Mouse (Mus musculus) left cerebral cortex, postnatal 25 days (tissue): Measurements from ENCODE around the gene Abca2. TPM values are rescaled to one million over a fixed set of nuclear protein-coding genes. Genes with fewer than 3 reads are reported as not detected.
"Not testable (repeated sequence)": the region's sequence is repeated elsewhere in the genome, so short reads cannot be mapped to it uniquely, and the experiment has no call there.

Experiments used
- DNase-seq, 2 experiments: peaks; one replicate each; pipeline ENCODE4 v3.0.0; 2022; ENCODE audit warnings: low spot score in 2 of 2, mixed read lengths in 1 of 2
- intact Hi-C: fragments of 180-260 bp; cut with DNase I; formaldehyde crosslinking; loops from one replicate; pipeline ENCODE4 v1.15.1; 2025
- total RNA-seq, 2 experiments: library from RNA; stranded (reverse); gene quantifications; 2 replicates each; pipeline ENCODE4 v1.2.3; 2021

The Abca2 gene
- total RNA-seq: 100 to 1,000 TPM; 154 to 165 TPM

DNA sequence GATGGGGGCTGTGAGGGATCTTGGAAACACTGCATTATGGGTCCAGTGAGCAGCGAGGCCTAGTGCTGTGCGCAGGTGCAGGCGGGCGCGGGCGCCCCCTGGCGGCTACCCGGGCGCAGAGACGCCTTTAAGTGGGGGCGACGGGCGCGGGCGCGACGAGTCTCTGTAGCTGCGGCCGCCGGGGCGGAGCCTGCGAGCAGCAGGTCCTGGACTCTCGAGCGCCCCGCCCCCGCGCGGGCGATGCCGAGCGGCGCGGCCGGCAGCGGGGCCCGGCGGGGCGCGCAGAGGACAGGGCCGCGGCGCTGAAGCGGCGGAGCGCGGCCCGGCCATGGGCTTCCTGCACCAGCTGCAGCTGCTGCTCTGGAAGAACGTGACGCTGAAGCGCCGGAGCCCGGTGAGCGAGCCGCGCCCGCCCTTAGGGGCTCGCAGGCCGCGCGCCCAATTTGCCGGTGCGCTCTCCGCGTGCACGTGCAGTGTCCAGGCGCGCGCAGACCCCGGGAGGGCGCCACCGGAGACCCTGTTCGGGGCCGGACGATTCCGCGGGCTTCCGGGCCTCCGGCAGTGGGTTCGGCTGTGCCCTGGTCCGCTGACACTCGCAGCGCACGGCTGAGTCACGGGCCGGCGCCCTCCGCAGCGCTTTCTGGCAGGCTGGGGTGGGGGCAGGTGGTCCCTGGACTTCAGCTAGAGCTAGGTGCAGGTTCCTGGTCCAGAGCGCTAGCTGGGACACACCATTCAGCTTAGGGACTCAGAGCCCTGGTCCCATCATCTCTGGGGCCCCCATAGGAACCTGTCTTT is at the start of gene Abca2:
TSS of gene Abca2 (plus strand) at position 262 of the 795 bp plus-strand sequence.
- DNase-seq: peak; percentile 98
- intact Hi-C loops: loop anchor here (1.0 to 10.0 kb wide), 4 partner anchors 25 to 72 kb away; partner anchors contain the start of genes C8g, Fbxw5 and Paxx

GRCm38 (mm10) chr2:25384492-25384891 is 44.0 kb upstream of the Abca2 start:
- intact Hi-C loops: no loop called here
- no peak for DNase-seq

DNA sequence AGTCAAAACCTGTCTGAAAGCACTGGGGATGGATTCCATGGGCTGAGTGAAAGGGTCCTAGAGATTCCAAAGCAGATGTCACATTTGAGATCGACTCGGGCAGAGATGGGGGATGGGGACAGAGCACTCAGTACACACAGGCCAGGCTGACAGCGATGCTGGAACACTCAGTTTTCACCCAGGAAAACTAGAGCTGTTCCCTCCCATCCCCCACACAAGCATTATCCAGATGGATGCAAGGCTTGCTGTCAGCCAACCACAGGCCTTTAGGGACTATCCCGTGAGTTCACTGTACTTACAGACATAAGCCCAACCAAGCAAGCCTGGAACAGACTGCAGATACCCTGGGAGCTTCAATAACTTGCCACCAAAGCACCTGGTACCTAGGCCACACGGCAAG is 37.2 kb upstream of the Abca2 start:
- intact Hi-C loops: no loop called here
- no peak for DNase-seq

- intact Hi-C loops: no loop called here
These were observed 34.0 kb upstream of the Abca2 start for GRCm38 (mm10) chr2:25394281-25395221.

GRCm38 (mm10) chr2:25395721-25396596 is 32.5 kb upstream of the Abca2 start, which contains the start of gene Entpd2:
Entpd2 (plus strand) TSS chr2:25395874.
- DNase-seq: no peak
- intact Hi-C loops: no loop called here

More at GRCm38 (mm10) chr2:25394281-25395221, 34.0 kb upstream of the Abca2 start:
- peak in 1 of 2 experiments; percentile 37 for DNase-seq

DNA sequence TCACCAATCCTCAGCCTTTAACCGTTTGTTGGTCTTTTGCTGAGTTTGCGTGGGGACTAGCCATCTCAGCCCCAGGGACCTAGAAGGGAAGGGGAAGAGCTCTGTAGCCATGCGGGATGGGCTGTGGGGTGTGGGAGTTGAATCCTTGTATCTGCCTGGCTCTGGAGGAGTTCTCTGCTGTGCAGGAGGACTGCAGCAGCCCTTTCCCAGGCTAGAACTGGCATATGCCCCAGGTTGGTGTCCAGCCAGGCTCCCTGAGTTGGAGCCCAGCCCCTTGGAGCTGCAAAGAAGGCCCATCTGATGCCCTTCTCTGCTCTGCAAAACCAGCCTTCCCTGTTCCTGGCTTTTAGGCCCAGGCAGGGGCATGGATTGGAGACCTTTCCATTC is 31.9 kb upstream of the Abca2 start:
- intact Hi-C loops: no loop called here
- DNase-seq: peak in 1 of 2 experiments; percentile 33

DNA sequence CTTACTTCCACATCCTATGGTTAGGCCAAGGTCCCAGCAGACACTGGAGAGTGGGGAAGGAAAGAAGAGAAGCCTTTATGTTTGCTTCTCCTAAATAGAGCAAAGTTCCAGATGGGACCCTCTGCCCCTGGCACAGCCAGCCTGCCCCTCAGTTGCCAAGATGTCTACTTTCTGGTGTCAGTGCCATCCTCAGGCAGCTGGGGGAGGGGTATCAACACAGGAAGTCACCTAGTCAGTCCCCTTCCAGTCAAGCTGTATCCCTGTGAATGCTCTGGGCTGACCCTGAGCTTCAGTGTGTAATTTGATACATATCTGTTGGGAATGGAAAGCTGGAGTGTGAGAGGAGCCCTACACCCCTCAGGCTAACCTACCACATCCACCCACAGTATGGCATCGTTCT is 31.5 kb upstream of the Abca2 start:
- intact Hi-C loops: no loop called here
- DNase-seq: no peak

GRCm38 (mm10) chr2:25398065-25398464 is 30.4 kb upstream of the Abca2 start:
- intact Hi-C loops: no loop called here
- DNase-seq: no peak

GRCm38 (mm10) chr2:25399051-25399450 is 29.5 kb upstream of the Abca2 start, which contains the start of gene Npdc1:
Npdc1 (plus strand) TSS chr2:25399351.
- DNase-seq: no peak

GRCm38 (mm10) chr2:25400291-25400690 is 28.2 kb upstream of the Abca2 start:
- DNase-seq: no peak
- intact Hi-C loops: loop anchor here (2.0 to 5.0 kb wide), 2 partner anchors 23 to 33 kb away; partner anchors contain the start of gene Uap1l1

More at GRCm38 (mm10) chr2:25399051-25399450, 29.5 kb upstream of the Abca2 start, which contains the start of gene Npdc1:
- intact Hi-C loops: no loop called here

GRCm38 (mm10) chr2:25400764-25401163 is 27.7 kb upstream of the Abca2 start:
- peak; percentile 61 to 71 for DNase-seq
- intact Hi-C loops: loop anchor here (2.0 to 5.0 kb wide), 2 partner anchors 24 to 33 kb away; partner anchors contain the start of gene Uap1l1

GRCm38 (mm10) chr2:25402377-25402971 is 26.0 kb upstream of the Abca2 start:
- intact Hi-C loops: loop anchor here (5.0 kb wide), 1 partner anchor 35 kb away; the partner anchor contains the start of gene Uap1l1
- DNase-seq: peak; percentile 70 to 73

- intact Hi-C loops: loop anchor here (1.0 to 5.0 kb wide), 2 partner anchors 25 to 36 kb away; partner anchors contain the start of genes Abca2 and Uap1l1
- DNase-seq: peak; percentile 89 to 96
These were observed 25.4 kb upstream of the Abca2 start for GRCm38 (mm10) chr2:25402972-25403601.

- intact Hi-C loops: loop anchor here (1.0 to 5.0 kb wide), 2 partner anchors 24 to 37 kb away; partner anchors contain the start of genes Abca2 and Uap1l1
- DNase-seq: peak in 1 of 2 experiments; percentile 52
These were observed 24.5 kb upstream of the Abca2 start for GRCm38 (mm10) chr2:25403994-25404393.

DNA sequence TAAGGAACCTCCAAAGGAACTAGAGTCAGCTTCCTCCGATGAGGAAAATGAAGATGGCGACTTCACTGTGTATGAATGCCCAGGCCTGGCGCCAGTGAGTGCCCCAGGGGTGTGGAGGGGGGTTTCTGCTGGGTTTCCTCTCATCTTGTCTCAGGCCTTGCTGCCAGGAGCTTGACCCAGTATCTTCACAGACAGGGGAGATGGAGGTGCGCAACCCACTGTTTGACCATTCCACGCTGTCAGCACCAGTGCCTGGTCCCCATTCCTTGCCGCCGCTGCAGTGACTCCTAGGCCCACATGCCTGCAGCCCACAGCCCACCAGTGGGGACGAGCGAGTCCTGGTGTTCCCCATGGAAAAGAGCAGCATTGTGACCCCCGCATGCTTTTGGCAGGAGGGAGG is 19.6 kb upstream of the Abca2 start:
- intact Hi-C loops: no loop called here
- no peak for DNase-seq

- intact Hi-C loops: not testable (repeated sequence)
These were observed 15.1 kb upstream of the Abca2 start for GRCm38 (mm10) chr2:25413436-25413835.

GRCm38 (mm10) chr2:25417426-25417825 is 11.1 kb upstream of the Abca2 start:
- no peak for DNase-seq
- intact Hi-C loops: no loop called here

More at GRCm38 (mm10) chr2:25413436-25413835, 15.1 kb upstream of the Abca2 start:
- DNase-seq: not testable (repeated sequence)

DNA sequence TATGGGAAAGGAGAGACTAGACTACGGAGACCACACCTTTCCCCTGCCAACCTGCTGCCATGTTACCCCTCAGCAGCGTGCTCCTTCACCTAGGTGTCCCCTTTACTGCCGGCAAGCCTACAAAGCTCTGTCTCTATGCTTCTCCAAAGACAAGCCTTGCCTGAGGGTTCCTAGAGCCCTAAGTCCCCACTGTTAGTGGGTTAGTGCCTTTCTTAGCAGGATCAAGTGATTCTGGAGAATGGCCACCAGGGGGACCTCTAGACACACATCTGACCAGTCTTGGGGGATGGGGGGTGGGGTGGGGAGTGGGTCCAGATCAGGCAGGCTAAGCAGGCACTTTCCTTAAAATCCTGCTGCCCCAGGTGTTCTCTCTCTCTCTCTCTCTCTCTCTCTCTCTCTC is 6.6 kb upstream of the Abca2 start:
- DNase-seq: peak; percentile 28 to 57

More for the DNA sequence above, 6.6 kb upstream of the Abca2 start:
- intact Hi-C loops: loop anchor here (10.0 kb wide), 1 partner anchor 63 kb away; no protein-coding TSS in a partner anchor
